Comparison of ENCODE assay signal across 14 mouse cellular contexts in the genomic region with DNA sequence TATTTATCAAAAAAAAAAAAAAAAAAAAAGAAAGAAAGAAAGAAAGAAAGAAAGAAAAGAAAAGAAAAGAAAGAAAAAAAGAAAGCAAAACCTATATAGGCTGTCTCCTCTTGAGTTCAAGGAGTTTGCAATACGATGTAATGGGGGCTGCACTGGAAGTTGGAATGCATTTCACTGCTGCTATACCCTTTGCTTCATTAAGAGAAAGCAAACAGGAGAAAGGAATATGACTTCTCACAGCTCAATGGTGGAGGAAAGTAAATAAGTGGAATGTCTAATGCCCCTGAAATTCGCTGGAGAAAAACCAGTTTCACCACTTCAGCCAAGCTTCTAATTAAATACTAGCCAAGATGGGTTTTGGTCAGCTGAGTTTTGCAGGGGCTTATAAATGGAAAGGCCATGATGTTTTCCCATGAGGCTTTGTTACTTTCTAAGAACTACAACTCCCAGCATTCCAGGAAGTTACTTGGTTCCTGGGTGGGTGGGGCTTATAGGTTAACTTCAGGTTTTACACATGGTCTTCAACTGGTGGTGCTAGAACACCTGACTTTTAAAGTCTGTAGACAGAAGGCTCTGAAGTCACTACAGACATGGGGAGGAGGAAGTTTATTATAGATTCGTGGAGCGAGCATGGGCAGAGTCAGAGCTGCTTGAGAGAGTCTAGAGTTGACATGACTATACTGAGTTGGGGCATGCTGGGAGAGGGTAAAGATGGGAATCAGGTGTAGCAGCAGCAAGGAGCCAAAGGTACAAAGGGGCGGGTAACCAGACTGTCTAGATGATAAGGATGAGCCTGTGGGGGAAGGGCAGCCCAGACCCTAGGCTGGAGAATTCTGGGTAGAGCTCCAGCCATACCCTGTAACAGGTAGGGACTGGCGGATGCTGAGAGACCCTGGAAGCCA. TPM values are rescaled to one million over a fixed set of nuclear protein-coding genes. Genes with fewer than 3 reads are reported as not detected.
DNase-seq lines count a peak whose midpoint lies in the region; ATAC-seq and TF ChIP-seq lines count a peak whose summit lies in the region.
"Had no signal": no experiment of that assay in that cellular context is flagged by ENCODE, and none has a peak within 500 bp of the region (broad histone marks: within the 10 kb centered on the region; RNA-seq: fewer than 3 reads in every experiment).

No protein-coding gene starts in this region.

- H3K27me3 ChIP-seq in limb, embryonic 12.5 days: no peaks in the 10 kb centered on the region
- no peaks in the 10 kb centered on the region for H3K27me3 ChIP-seq in limb, embryonic 10.5 days (ENCODE audit: low read depth, poor library complexity, severe bottlenecking)
- no peaks in the 10 kb centered on the region for H3K27me3 ChIP-seq in midbrain, postnatal 0 days (ENCODE audit: insufficient read depth, low read length)
- H3K27me3 ChIP-seq: liver, embryonic 15.5 days; neural tube, embryonic 13.5 days had no signal

- no peak overlapping the region for H3K4me2 ChIP-seq in limb, embryonic 12.5 days
- no peak overlapping the region for H3K4me2 ChIP-seq in midbrain, postnatal 0 days (ENCODE audit: low read depth, low read length, poor library complexity, severe bottlenecking)
- H3K4me2 ChIP-seq: liver, embryonic 15.5 days; neural tube, embryonic 13.5 days had no signal

- no peak overlapping the region for H3K27ac ChIP-seq in limb, embryonic 12.5 days
- no peak overlapping the region for H3K27ac ChIP-seq in limb, embryonic 10.5 days
- no peak overlapping the region for H3K27ac ChIP-seq in midbrain, postnatal 0 days (ENCODE audit: low read depth, low read length)
- H3K27ac ChIP-seq: layer of hippocampus, adult 2 months; liver, embryonic 15.5 days; neural tube, embryonic 13.5 days had no signal

- H3K9me3 ChIP-seq in limb, embryonic 12.5 days: no peaks in the 10 kb centered on the region
- no peaks in the 10 kb centered on the region for H3K9me3 ChIP-seq in limb, embryonic 10.5 days (replicated peaks)
- no peaks in the 10 kb centered on the region for H3K9me3 ChIP-seq in midbrain, postnatal 0 days (ENCODE audit: low read length)
- H3K9me3 ChIP-seq: liver, embryonic 15.5 days; neural tube, embryonic 13.5 days had no signal

- WGBS in limb, embryonic 12.5 days: 75% methylated on average over 6 of the region's 6 CpGs
- WGBS in limb, embryonic 10.5 days: 77% methylated on average over 6 of the region's 6 CpGs
- 85% methylated on average over 6 of the region's 6 CpGs for WGBS in midbrain, postnatal 0 days

- peak; percentile 20; the same call in 1 of the 2 replicates for ATAC-seq in limb, embryonic 12.5 days (ENCODE audit: insufficient number of reproducible peaks, insufficient read depth, low FRiP score, low TSS enrichment, low read depth)
- peak; percentile 41; the same call in 1 of the 2 replicates for ATAC-seq in midbrain, postnatal 0 days (ENCODE audit: low FRiP score)

- peaks cover 4% of the 10 kb centered on the region; the same call in 1 of the 2 replicates for H3K4me1 ChIP-seq in limb, embryonic 12.5 days (replicated peaks)
- H3K4me1 ChIP-seq in limb, embryonic 10.5 days: no peaks in the 10 kb centered on the region
- no peaks in the 10 kb centered on the region for H3K4me1 ChIP-seq in midbrain, postnatal 0 days (ENCODE audit: insufficient read depth, low read length)
- H3K4me1 ChIP-seq: liver, embryonic 15.5 days; neural tube, embryonic 13.5 days had no signal

- no peaks in the 10 kb centered on the region for H3K36me3 ChIP-seq in limb, embryonic 12.5 days
- H3K36me3 ChIP-seq in limb, embryonic 10.5 days: no peaks in the 10 kb centered on the region
- no peaks in the 10 kb centered on the region for H3K36me3 ChIP-seq in midbrain, postnatal 0 days (ENCODE audit: insufficient read depth, low read length)
- H3K36me3 ChIP-seq: liver, embryonic 15.5 days; neural tube, embryonic 13.5 days had no signal

- no peak overlapping the region for H3K4me3 ChIP-seq in limb, embryonic 12.5 days (replicated peaks)
- H3K4me3 ChIP-seq in limb, embryonic 10.5 days: no peak overlapping the region
- no peak overlapping the region for H3K4me3 ChIP-seq in midbrain, postnatal 0 days (ENCODE audit: low read depth, low read length)
- H3K4me3 ChIP-seq: layer of hippocampus, adult 2 months; liver, embryonic 15.5 days; neural tube, embryonic 13.5 days had no signal

- no peak for TF ChIP-seq CTCF in midbrain, postnatal 0 days (IDR thresholded peaks at IDR 0.05)

- DNase-seq in embryo, embryonic 11 days: peak; percentile 21
- no peak for DNase-seq in embryo, embryonic 10 days (ENCODE audit: low spot score)
- DNase-seq in limb, embryonic 10.5 days (ENCODE audit: low spot score): no peak
- DNase-seq in R1 (ENCODE audit: low read depth, low spot score): peak; percentile 92
- DNase-seq in midbrain, postnatal 0 days (ENCODE audit: low spot score): peak; percentile 19
- DNase-seq in right cerebral cortex, adult 18-20 months: no peak
- no peak for DNase-seq in cerebellum, adult 11-12 months
- DNase-seq: adrenal gland, adult 8-10 months; cerebellum, postnatal 25 days; thymus, adult 18-20 months had no signal

- H3K9ac ChIP-seq in limb, embryonic 12.5 days (replicated peaks): no peak overlapping the region
- H3K9ac ChIP-seq in midbrain, postnatal 0 days (replicated peaks; ENCODE audit: low read length, poor library complexity, severe bottlenecking): no peak overlapping the region
- H3K9ac ChIP-seq: liver, embryonic 15.5 days; neural tube, embryonic 13.5 days had no signal

RNA-seq across cellular contexts. Expression of gene Arhgdib, which starts 59.8 kb away (rescaled TPM):
- polyA plus RNA-seq in limb, embryonic 12.5 days (2016; fragmentation: Nextera tagmentation; extraction: Ambion mirVana): 33.9 and 42.1 TPM in 2 replicates
- polyA plus RNA-seq in limb, embryonic 10.5 days (2016; fragmentation: Nextera tagmentation; extraction: Ambion mirVana): 30.2 and 32.5 TPM in 2 replicates
- total RNA-seq in midbrain, postnatal 0 days (2014; rRNA removed): 8.3 and 9.0 TPM in 2 replicates
- 16.1 and 19.0 TPM in 2 replicates for polyA plus RNA-seq in midbrain, postnatal 0 days (2015; fragmentation: Nextera tagmentation; extraction: Ambion mirVana)

Comparison
In these comparisons a context has a peak if more than half of its experiments do, and no peak if none do; other contexts are left out.
1. DNase-seq: peak in embryo, embryonic 11 days (single experiment), R1 (single experiment) and midbrain, postnatal 0 days (single experiment); none in embryo, embryonic 10 days (single experiment), limb, embryonic 10.5 days (single experiment), right cerebral cortex, adult 18-20 months (single experiment) and cerebellum, adult 11-12 months (single experiment).